Mouse (Mus musculus): Measurements from ENCODE around the gene Pex3. TPM values are rescaled to one million over a fixed set of nuclear protein-coding genes. Genes with fewer than 3 reads are reported as not detected.
"Not testable (repeated sequence)": the region's sequence is repeated elsewhere in the genome, so short reads cannot be mapped to it uniquely, and the experiment has no call there.

Pex3 gene
- total RNA-seq, 2 experiments from 2014 or later: 35.8 to 44.4 TPM

DNA sequence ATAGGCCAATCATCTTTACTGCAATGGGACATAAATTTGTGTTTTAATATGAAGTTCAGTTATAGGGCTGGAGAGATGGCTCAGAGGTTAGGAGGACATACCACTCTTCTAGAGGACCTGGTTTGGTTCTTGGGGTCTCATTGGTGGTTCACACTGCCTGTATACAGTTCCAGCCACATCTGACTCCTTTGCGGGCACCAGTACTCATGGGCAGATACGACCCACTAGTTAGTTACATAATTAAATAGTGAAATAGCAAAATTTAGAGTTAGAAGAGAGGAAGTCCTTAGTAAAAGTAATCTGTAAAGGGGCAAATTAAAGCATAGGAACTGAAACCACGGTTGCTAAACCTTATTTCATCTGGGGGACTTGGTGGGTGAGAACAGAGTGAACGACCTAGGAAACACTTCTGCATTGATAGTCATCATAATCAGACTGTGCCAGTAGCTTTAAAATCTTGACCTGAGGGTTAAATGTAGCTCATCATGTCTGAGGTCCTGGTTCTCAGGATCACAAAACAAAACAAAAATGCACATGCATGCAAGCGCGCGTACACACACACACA is 13.1 kb downstream of the Pex3 start:
- DNase-seq (ENCODE audit: low spot score in 2 of 2): no peak

- no peak for DNase-seq (ENCODE audit: low spot score in 2 of 2)
Observed at GRCm38 (mm10) chr10:13536706-13537105, 16.2 kb downstream of the Pex3 start.

DNA sequence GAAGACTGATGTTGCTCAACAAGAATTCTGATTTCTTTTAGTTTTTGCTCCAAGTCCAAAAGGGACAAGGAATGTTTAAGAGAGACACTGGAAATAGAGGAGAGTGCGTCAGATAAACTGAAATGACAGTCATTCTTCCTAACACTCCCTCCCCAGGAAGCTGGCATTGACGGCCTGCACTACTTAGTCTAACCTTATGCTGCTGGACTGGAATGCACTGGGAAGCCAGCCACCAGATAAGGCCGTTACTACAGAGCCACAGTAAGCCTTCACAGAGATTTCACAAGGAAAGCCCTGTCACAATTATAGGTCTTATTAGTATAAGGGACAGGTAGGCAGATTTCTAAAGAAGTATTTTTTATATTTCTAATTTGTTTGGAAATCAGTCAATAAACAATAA is 18.2 kb downstream of the Pex3 start:
- DNase-seq (ENCODE audit: low spot score in 2 of 2): no peak

- DNase-seq (ENCODE audit: low spot score in 2 of 2): no peak
Observed at GRCm38 (mm10) chr10:13528155-13528554, 24.8 kb downstream of the Pex3 start.

GRCm38 (mm10) chr10:13521857-13522256 is 31.1 kb downstream of the Pex3 start:
- no peak for DNase-seq (ENCODE audit: low spot score in 2 of 2)

GRCm38 (mm10) chr10:13502371-13502770 is 50.6 kb downstream of the Pex3 start:
- no peak for DNase-seq (ENCODE audit: low spot score in 2 of 2)

DNA sequence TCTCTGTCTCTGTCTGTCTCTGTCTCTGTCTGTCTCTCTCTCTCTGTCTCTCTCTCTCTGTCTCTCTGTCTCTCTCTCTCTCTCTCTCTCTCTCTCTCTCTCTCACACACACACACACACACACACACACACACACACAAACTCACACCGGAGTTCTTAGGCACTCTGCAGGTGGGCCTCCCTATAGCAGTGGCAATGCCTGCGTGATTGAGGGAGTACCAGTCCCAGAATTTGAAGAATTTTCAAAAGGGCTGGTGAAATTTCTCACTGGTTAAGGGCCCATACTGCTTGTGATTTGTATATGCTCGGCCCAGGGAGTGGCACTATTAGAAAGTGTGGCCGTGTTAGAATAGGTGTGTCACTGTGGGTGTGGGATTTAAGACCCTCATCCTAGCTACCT is 51.4 kb downstream of the Pex3 start:
- not testable (repeated sequence) for DNase-seq (ENCODE audit: low spot score in 2 of 2)

DNA sequence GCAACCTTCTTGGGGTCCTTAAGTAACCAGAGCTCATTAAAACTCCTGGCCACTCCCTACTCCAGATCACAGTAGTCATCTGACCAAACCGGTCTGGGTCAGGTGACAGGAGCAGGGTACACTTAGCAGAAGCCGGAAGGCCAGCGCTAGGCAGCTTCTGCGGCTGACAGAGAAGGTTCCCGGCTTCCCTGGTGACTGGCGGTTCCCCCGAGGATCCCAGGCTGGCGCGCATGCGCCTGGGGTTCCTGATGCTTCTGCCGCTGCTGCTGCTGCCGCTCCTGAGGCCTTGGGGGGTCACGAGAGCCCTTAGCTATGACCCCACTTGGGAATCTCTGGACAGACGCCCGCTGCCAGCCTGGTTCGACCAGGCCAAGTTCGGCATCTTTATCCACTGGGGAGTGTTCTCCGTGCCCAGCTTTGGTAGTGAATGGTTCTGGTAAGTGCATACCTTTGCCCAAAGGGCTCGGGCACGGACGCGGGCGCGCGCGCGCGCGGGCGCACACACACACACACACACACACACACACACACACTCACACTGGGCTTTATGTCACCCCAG is 51.9 kb downstream of the Pex3 start:
- peak; percentile 67 to 77 for DNase-seq (ENCODE audit: low spot score in 2 of 2)

DNA sequence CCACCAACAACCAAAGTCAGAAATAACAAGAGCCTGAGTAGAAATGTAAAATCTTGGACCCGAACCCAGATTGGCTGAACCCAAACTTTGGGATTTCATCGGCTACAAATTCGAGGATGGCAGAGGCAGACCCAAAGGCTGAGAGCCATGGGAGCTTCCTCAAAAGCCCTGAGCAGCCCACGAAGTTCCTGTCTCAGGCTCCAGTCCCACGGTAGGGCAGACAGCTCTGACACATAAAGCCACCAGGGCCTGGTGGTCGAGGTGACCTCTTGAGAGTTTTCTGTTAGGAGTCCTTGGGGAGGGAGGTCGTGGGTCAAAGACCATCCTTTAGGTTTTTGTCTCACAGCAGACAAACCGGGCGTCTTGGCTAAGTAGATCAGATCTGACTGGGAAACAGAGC is 52.5 kb downstream of the Pex3 start:
- no peak for DNase-seq (ENCODE audit: low spot score in 2 of 2)

DNA sequence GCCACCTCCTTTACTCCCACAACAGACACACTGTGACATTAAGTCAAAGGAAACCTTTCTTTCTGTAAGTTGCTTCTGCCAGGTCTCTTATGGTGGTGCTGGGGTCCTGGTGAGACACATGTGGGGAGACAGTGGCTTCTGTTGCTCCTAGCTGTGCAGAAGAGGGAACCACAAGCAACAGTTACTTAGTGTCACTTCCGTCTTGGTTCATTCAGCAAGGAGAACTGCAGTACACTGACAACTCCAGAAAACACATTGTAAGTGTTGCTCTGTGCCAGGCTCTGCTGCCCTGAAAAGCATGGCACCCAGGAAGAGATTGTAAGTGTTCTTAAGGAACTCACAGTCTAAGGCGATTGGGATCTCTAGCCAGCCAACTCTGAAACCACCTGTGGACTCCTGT is 53.6 kb downstream of the Pex3 start, which contains the start of gene Fuca2:
Fuca2 (plus strand) TSS at position 210 of the 400 bp plus-strand sequence.
- no peak for DNase-seq (ENCODE audit: low spot score in 2 of 2)

DNA sequence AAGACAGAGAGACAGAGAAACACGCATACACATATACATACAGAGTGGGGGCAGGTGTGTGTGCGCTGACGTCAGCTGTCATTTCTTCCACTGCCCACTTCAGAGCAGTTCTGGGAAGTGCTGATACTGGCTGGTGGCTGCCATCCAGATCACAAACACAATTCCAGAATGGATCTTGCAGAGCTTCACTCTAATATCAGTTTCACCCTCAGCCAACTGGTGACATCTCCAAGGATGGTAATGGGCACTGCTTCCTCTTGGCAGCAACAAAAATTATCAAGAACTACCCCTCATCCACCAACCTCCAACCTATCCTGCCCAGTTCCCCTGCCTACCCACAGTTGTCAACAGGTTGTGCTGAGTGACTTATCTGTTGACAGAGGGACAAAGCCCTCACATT is 56.6 kb downstream of the Pex3 start:
- DNase-seq (ENCODE audit: low spot score in 2 of 2): no peak

DNA sequence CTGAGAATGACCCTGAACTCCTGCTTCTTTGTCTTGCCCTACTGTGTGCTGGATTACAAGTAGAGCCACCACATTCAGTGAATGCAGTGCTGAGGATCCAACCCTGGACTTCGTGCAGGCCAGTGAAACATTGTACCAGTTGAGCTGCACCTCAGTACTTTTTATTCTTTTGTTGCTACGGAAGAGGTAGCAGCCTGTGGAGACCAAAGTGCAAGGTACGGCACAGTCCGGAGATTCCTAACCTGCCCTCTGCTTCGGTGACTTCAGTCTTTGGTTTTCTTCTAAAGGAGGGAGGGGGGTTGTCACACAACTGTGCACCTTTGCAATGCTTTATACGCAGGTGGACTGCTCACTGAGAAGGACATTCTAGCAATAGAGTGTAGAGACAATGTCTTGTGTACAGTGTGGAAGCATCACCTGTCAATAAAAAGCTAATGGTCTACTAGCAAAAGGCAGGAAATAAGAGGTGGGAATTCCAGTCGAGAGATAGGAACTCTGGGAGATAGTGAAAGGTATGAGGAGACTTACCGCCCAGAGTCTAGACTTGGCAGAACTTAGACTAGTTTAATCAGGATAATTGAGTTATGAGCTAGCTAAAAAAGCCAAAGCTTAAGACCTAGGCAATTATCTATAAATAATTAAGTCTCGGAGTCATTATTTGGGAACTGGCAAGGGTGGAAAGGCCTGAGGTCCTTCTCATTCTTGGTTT is 58.8 kb downstream of the Pex3 start:
- no peak for DNase-seq (ENCODE audit: low spot score in 2 of 2)

- no peak for DNase-seq (ENCODE audit: low spot score in 2 of 2)
Observed at GRCm38 (mm10) chr10:13489671-13490070, 63.3 kb downstream of the Pex3 start.

DNA sequence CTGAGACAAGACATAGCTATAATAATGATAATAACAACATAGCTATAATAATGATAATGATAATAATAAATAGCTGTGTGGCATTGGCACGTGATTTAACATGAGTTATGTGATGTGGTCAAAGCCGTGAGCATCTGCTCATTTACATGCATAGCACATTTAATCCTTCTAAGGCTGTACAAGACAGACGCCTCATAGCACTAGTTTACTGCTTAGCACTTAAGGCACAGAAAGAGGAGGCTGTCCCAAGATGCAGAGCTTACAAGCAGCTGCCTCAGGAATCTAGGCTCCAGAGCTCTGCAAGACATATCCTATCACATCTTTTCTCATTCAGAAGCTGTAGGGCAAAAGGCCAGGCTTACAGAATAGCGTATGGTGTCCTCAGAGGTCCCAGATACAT is 67.0 kb downstream of the Pex3 start:
- DNase-seq (ENCODE audit: low spot score in 2 of 2): no peak

DNA sequence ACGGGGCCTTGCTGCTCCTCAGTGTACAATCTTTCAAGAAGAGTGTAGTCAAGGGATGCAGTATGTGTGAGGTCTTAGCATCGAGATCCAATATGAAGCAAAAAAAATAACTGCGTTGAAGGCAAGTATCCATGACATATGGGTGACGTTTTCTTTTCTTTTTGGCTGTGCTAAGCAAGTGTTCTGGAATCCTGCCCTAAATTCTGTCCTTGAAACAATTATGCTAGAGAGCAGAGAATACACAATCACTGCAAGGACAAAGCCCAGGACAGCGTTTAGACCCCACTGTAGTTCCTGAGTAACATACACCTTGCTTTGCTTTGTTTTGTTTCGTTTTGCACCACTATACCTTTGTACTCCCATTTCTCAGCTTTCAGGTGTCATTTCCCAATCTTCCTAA is 73.6 kb downstream of the Pex3 start:
- no peak for DNase-seq (ENCODE audit: low spot score in 2 of 2)

DNA sequence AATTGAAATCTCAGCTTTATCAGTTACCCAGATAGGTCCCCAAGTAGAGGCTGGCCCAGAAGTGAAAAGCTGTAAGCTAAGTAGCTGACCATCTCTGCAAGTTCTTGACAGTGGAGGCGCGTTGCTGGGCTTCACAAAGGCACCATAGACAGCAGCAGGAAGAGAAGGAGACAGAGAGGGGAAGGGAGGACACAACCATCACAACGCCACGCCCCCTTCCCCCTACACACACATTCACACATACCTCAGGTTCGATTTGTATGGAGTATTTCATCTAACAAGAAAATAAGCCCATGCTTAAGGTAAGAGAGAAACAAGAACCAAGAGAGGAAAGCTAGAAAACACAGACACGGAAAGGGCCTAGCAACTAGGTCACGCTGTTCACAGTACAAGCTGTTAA is 77.8 kb downstream of the Pex3 start:
- DNase-seq (ENCODE audit: low spot score in 2 of 2): no peak

- no peak for DNase-seq (ENCODE audit: low spot score in 2 of 2)
Observed at GRCm38 (mm10) chr10:13474568-13474955, 78.4 kb downstream of the Pex3 start.

Other genes starting within 250 kb of the Pex3 start
- 10 to 100 TPM; 49.5 to 53.4 TPM for gene Phactr2, start 78.7 kb downstream of the Pex3 start, total RNA-seq (2021)
- 10 to 100 TPM; 24.2 to 38.7 TPM for gene Fuca2, start 53.6 kb downstream of the Pex3 start, total RNA-seq (2021)
- gene Adat2, start 248 bp downstream of the Pex3 start, total RNA-seq (2021): 1 to 10 TPM; 8.3 to 9.3 TPM

All from adrenal gland, postnatal 4 days (tissue).